Mouse (Mus musculus) forebrain, embryonic 16.5 days (tissue): ENCODE results near the gene Tmem245. TPM values are rescaled to one million over a fixed set of nuclear protein-coding genes. Genes with fewer than 3 reads are reported as not detected.
"Not testable (repeated sequence)": the region's sequence is repeated elsewhere in the genome, so short reads cannot be mapped to it uniquely, and the experiment has no call there.

ENCODE experiments used
- ATAC-seq: fragments of 200-750 bp; cut with Nextera tagmentation; 2 replicates; pipeline ENCODE4 v1.8.0; 2017; ENCODE audit warnings: mild to moderate bottlenecking, moderate library complexity
- H3K27ac ChIP-seq: fragments of 300-500 bp; sonication (generic); 2 replicates; pipeline ENCODE4 v1.5.1; 2014; ENCODE audit warnings: low read length, control low read depth
- H3K27me3 ChIP-seq: fragments of 300-500 bp; sonication (generic); replicated peaks from 2 replicates; pipeline ENCODE4 v1.6.1; 2014; ENCODE audit warnings: low read length; ENCODE audit not compliant: control insufficient read depth, insufficient read depth
- H3K36me3 ChIP-seq: fragments of 300-500 bp; sonication (generic); 2 replicates; pipeline ENCODE4 v1.6.1; 2014; ENCODE audit not compliant: control insufficient read depth, insufficient read depth
- H3K4me1 ChIP-seq: fragments of 300-500 bp; sonication (generic); replicated peaks from 2 replicates; pipeline ENCODE4 v1.6.1; 2014; ENCODE audit warnings: low read length; ENCODE audit not compliant: control insufficient read depth, insufficient read depth
- H3K4me2 ChIP-seq: fragments of 300-500 bp; sonication (generic); 2 replicates; pipeline ENCODE4 v1.6.1; 2014; ENCODE audit warnings: mild to moderate bottlenecking, low read length, control low read depth
- H3K4me3 ChIP-seq: fragments of 300-500 bp; sonication (generic); replicated peaks from 2 replicates; pipeline ENCODE4 v1.5.1; 2014; ENCODE audit warnings: mild to moderate bottlenecking, low read length, control low read depth
- H3K9ac ChIP-seq: fragments of 300-500 bp; sonication (generic); replicated peaks from 2 replicates; pipeline ENCODE4 v1.6.1; 2014; ENCODE audit warnings: low read depth, low read length, control low read depth
- H3K9me3 ChIP-seq: fragments of 300-500 bp; sonication (generic); 2 replicates; pipeline ENCODE4 v1.6.1; 2016; ENCODE audit warnings: low read length; ENCODE audit not compliant: control insufficient read depth
- WGBS: fragments of 180-500 bp; shearing (Covaris S2); extraction: QIAGEN DNeasy Blood & Tissue Kit; methylation state at CpG from one replicate; pipeline ENCODE4 v1.1.7; 2014; 5-methylcytosine and 5-hydroxymethylcytosine counted together
- polyA plus RNA-seq: library from polyadenylated mRNA; unstranded; fragments of >200 nt; fragmentation: Nextera tagmentation; extraction: Ambion mirVana; gene quantifications from 2 replicates; pipeline ENCODE4 v1.2.1, GENCODE M21; 2015

Gene Tmem245
- polyA plus RNA-seq, 1 experiment from 2014 or later = 8.3 TPM

DNA sequence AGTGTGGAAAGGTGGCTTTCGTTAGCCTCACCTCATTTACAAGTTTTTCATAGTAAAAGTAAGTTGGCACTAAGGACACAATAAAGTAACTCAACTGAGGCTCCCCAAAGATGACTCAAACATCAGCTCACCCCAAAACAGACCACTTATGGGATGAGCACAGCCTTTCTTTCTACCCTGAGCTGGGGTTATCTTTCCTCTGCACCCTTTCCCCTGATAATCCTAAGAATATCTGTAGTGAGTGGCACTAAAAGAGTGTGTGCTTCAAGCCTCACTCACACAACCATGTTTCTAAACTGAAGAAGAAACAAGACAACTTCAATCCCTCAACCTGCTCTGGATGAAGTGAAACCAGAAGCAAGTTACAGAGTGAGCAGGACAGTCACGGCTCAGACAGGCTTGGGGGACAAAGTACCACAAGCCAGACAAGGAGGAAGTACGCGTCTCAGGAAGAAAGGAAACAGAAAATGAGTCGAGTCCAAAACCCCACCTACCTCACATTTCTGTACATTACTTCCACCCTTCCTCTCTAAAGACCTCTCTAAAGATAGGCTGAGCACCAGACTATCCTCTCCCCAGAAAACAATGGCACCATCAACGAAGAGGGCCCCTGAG, 54.6 kb downstream of the Tmem245 start:
- ATAC-seq = no peak
- H3K4me3 ChIP-seq = no peak overlapping the region
- 93% methylated on average over 6 of the region's 6 CpGs for WGBS
- H3K9ac ChIP-seq = no peak overlapping the region
- no peak overlapping the region for H3K4me2 ChIP-seq
- H3K27me3 ChIP-seq = no peaks in the 10 kb centered on the region
- H3K36me3 ChIP-seq = no peaks in the 10 kb centered on the region
- H3K27ac ChIP-seq = no peak overlapping the region
- no peaks in the 10 kb centered on the region for H3K4me1 ChIP-seq
- H3K9me3 ChIP-seq = no peaks in the 10 kb centered on the region

DNA sequence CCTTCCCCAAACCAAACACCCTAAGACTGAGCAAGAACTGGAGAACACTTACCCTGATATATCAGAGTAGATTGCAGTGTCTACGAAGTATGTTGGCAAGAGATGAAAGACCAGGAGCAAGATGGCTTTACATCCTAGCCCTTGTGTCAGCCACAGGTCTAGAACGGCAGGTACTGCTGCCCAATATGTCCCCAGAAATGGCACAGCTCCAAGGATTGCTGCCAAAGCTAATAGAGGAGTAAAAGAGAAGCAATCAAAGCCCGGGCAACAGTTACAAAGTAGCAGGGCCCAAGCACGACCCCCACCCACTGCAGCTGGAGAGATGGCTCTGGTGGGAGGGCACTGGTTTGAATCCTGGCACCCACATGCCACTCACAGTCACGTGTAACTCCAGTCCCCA, 58.8 kb downstream of the Tmem245 start:
- no peak for ATAC-seq
- H3K36me3 ChIP-seq = peaks cover 3% of the 10 kb centered on the region; the same call in 1 of the 2 replicates
- H3K9ac ChIP-seq = no peak overlapping the region
- no peaks in the 10 kb centered on the region for H3K9me3 ChIP-seq
- no peaks in the 10 kb centered on the region for H3K4me1 ChIP-seq
- 53% methylated on average over 5 of the region's 5 CpGs for WGBS
- no peaks in the 10 kb centered on the region for H3K27me3 ChIP-seq
- no peak overlapping the region for H3K4me2 ChIP-seq
- H3K27ac ChIP-seq = no peak overlapping the region
- no peak overlapping the region for H3K4me3 ChIP-seq

DNA sequence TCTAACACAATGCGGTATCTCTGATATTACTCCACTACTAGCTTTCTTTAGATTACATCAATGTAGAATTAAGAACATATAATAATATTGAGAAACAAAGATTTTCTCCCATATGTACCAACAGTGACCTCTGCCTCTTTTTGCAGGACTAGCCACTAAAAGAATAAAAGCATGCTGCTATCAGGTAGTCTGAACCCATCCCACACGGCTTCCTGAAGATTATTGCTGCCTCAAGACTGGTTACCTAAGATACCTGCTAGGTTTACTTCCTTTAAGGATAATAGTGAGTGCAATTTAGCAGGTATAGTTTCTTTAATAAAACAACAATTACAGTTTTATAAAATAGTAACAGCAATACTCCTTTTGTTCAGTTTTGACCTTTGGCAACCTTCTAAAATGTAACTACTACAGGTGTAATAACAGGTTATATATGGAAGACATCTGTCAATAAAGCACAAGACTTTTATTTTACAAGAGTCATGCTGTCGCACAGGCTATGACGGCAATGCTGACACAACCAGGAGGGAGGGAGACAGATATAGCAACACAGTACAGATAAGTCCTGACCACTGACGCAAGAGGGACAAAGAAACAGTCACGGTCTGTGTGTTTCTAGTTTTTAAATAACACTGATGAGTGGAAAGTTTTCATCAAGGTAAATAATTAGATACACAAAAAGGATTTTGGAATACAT, 60.8 kb downstream of the Tmem245 start:
- 91% methylated on average over 6 of the region's 6 CpGs for WGBS
- no peaks in the 10 kb centered on the region for H3K4me1 ChIP-seq
- H3K9ac ChIP-seq = no peak overlapping the region
- no peak overlapping the region for H3K27ac ChIP-seq
- peaks cover 3% of the 10 kb centered on the region; the same call in 1 of the 2 replicates for H3K36me3 ChIP-seq
- no peak for ATAC-seq
- no peaks in the 10 kb centered on the region for H3K9me3 ChIP-seq
- no peak overlapping the region for H3K4me3 ChIP-seq
- no peak overlapping the region for H3K4me2 ChIP-seq
- no peaks in the 10 kb centered on the region for H3K27me3 ChIP-seq

GRCm38 (mm10) chr4:56880036-56880703, 67.1 kb downstream of the Tmem245 start:
- H3K9me3 ChIP-seq = no peaks in the 10 kb centered on the region
- H3K4me3 ChIP-seq = no peak overlapping the region
- H3K27me3 ChIP-seq = no peaks in the 10 kb centered on the region
- 79% methylated on average over 11 of the region's 11 CpGs for WGBS
- H3K4me2 ChIP-seq = no peak overlapping the region
- H3K36me3 ChIP-seq = 0 out of 2 replicates have a peak, but pooled peaks cover 4% of the 10 kb centered on the region
- no peak for ATAC-seq
- no peak overlapping the region for H3K9ac ChIP-seq
- H3K4me1 ChIP-seq = no peaks in the 10 kb centered on the region
- no peak overlapping the region for H3K27ac ChIP-seq

GRCm38 (mm10) chr4:56878971-56879370, 68.3 kb downstream of the Tmem245 start:
- H3K4me3 ChIP-seq = no peak overlapping the region
- ATAC-seq = no peak
- 97% methylated on average over 7 of the region's 7 CpGs for WGBS
- no peak overlapping the region for H3K27ac ChIP-seq
- H3K9ac ChIP-seq = no peak overlapping the region
- no peaks in the 10 kb centered on the region for H3K4me1 ChIP-seq
- no peak overlapping the region for H3K4me2 ChIP-seq
- H3K27me3 ChIP-seq = no peaks in the 10 kb centered on the region
- H3K36me3 ChIP-seq = 0 out of 2 replicates have a peak, but pooled peaks cover 4% of the 10 kb centered on the region
- H3K9me3 ChIP-seq = no peaks in the 10 kb centered on the region

DNA sequence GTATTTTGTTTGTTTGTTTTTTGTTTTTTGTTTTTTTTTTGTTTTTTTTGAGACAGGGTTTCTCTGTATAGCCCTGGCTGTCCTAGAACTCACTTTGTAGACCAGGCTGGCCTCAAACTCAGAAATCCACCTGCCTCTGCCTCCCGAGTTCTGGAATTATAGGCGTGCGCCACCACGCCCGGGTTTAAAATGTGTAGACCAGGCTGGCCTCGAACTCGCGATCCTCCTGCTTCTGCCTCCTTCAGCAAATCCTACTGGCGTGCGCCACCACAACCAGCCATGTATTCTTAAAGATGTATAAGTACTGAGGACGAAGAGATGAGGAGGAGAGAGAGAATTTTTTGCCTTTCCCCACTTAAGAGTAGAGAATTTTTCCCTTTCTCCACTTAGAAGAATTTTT, 76.7 kb downstream of the Tmem245 start:
- not testable (repeated sequence) for H3K4me2 ChIP-seq, H3K4me1 ChIP-seq, H3K27ac ChIP-seq, H3K9me3 ChIP-seq, H3K36me3 ChIP-seq, H3K9ac ChIP-seq, ATAC-seq, H3K27me3 ChIP-seq, H3K4me3 ChIP-seq
- 97% methylated on average over 11 of the region's 11 CpGs for WGBS

- peaks cover 13% of the 10 kb centered on the region for H3K4me1 ChIP-seq
- no peaks in the 10 kb centered on the region for H3K36me3 ChIP-seq
- H3K4me2 ChIP-seq = no peak overlapping the region
- H3K27ac ChIP-seq = no peak overlapping the region
- no peaks in the 10 kb centered on the region for H3K27me3 ChIP-seq
- no peak overlapping the region for H3K4me3 ChIP-seq
- no peak overlapping the region for H3K9ac ChIP-seq
- WGBS = 72% methylated on average over 5 of the region's 5 CpGs
- ATAC-seq = no peak
- H3K9me3 ChIP-seq = no peaks in the 10 kb centered on the region
Measured at GRCm38 (mm10) chr4:56867761-56868160, 79.5 kb downstream of the Tmem245 start.

DNA sequence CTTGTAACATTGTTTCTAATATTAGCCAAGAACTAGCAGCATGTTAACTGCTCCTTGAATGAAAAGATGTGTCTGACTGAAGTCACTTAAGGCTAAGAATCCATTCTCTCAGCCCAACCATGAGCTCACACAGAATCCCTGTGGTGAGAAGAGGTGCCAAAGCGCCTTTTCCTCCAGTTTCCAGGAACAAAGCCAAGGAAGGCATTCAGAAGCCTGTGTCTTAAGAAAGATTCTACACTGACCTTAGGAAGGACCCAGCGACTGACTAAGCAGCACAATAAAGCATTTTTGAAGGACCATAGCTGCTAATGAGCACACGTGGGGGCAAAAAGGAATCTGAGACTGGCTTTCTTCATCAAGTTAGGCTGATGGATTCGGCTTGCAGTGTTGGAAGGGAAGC, 81.3 kb downstream of the Tmem245 start:
- H3K9me3 ChIP-seq = no peaks in the 10 kb centered on the region
- WGBS = 16% methylated on average over 4 of the region's 4 CpGs
- no peaks in the 10 kb centered on the region for H3K36me3 ChIP-seq
- H3K4me3 ChIP-seq = no peak overlapping the region
- H3K27ac ChIP-seq = no peak overlapping the region
- H3K4me1 ChIP-seq = peaks cover 13% of the 10 kb centered on the region
- H3K27me3 ChIP-seq = no peaks in the 10 kb centered on the region
- no peak overlapping the region for H3K9ac ChIP-seq
- no peak overlapping the region for H3K4me2 ChIP-seq
- no peak for ATAC-seq

DNA sequence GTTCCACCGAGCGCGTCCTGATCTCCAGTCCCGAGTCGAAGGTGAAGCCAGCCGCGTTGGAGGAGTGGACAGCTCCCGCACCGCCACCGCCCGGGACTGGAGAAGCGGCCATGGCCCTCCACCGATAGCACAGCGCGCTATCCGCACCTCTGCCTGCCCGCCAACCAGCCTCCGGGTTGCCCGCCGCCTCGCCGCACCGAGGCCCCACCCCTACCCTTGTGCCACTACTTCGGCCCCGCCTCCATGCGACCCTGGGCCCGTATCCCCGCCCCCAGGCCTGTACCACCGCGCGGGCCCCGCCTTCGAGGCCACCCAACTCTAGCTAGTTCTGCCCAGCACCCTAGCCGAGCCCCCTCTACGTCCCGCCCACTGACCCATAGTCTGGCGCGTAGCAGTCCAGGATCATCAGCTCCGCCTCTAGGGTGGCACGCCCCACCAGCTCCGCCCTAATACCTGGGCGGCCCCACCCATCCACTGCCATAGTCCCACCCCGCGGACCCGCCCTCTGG, 82.2 kb downstream of the Tmem245 start, which contains the start of gene Ctnnal1:
Ctnnal1 (minus strand) TSS at position 186 of the 509 bp plus-strand sequence.
- Histone ChIP-seq H3K27me3 (no peaks in the 10 kb centered on the region), H3K9me3 (no peaks in the 10 kb centered on the region), H3K27ac (peak within 1 kb of the TSS; percentile 47), H3K4me2 (peak within 1 kb of the TSS; percentile 92), H3K4me1 (peaks cover 13% of the 10 kb centered on the region), H3K36me3 (no peaks in the 10 kb centered on the region), H3K4me3 (peak within 1 kb of the TSS; percentile 89), H3K9ac (peak within 1 kb of the TSS; percentile 89)
- ATAC-seq = peak; percentile 95
- under 1% methylated on average over 44 of the region's 45 CpGs for WGBS
